Mouse (Mus musculus): Measurements from ENCODE around the gene Scgb2b24.

Gene Scgb2b24

DNA sequence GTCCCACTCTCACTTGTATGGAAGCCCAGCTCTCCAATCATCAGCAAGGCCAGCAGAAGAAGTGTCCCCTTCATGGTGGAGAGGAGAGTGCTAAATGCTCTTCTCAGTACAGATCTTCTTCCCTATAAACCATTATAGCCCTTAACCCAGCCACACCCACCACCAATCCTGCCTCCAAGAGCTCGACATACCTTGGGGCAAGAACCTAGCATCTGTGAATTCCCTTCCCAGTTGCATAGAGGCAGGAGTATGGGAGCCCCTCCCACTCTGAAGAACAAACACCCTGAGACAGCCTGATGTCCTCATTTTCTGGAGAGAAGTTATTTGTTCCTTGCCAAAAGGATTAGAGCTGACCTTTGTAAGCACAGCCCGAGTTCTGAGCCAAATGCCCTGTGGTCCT, at the start of gene Scgb2b24:
Scgb2b24 (minus strand) TSS at position 101 of the 400 bp plus-strand sequence.
- no peak for DNase-seq (ENCODE audit: inconsistent ontology term)

DNA sequence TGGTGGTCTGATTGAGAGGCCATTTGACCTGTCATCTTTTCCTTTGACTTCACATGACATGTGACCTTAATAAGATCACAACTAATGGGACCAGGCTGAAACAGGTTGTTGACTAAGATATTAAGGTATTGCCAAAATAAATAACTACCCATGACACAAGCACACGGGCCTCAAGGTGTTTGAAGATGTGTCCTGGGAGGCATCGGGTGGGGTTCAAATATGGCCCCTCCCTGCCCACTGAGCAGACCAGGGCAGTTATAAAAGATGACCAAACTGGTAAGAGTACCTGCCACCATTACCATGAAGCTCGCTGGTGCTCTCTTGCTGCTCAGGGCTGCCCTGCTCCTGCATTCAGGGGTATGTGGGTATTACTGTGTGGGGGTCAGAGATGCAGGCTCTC, 4.4 kb upstream of the Scgb2b24 start, which contains the start of gene Scgb1b24:
Scgb1b24 (plus strand) TSS at position 301 of the 400 bp plus-strand sequence.
- no peak for DNase-seq (ENCODE audit: inconsistent ontology term)

DNA sequence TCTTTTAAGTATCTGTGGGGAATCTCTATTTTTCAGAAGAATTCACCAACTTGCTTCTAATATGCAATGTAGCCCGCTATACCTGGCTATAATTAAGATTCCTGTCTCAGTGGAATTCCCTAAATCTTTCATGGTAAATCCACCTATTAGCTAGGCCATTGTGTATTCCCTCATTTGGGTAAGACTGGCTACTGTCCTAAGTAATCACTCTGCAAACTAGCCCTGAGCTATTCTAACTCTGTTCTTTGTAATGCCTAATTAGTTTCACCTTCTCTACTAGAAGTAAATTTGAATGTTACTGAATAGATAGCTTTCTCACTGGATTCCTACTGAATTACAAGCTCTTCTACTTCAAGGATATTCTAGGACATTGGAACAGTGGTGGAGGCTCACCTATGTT, 49.2 kb downstream of the Scgb2b24 start:
- no peak for DNase-seq (ENCODE audit: inconsistent ontology term)
